Mouse (Mus musculus) heart, postnatal 0 days (tissue): ENCODE data around the gene Rassf1.

ENCODE experiments used
- CTCF ChIP-seq: IDR thresholded peaks from 2 replicates; pipeline ENCODE4 v1.5.1; 2016; ENCODE audit warnings: antibody characterized with exemption, control low read depth, low read depth
- EP300 ChIP-seq: IDR thresholded peaks from 2 replicates; pipeline ENCODE4 v1.6.1; 2016; ENCODE audit warnings: antibody characterized with exemption, low read depth

DNA sequence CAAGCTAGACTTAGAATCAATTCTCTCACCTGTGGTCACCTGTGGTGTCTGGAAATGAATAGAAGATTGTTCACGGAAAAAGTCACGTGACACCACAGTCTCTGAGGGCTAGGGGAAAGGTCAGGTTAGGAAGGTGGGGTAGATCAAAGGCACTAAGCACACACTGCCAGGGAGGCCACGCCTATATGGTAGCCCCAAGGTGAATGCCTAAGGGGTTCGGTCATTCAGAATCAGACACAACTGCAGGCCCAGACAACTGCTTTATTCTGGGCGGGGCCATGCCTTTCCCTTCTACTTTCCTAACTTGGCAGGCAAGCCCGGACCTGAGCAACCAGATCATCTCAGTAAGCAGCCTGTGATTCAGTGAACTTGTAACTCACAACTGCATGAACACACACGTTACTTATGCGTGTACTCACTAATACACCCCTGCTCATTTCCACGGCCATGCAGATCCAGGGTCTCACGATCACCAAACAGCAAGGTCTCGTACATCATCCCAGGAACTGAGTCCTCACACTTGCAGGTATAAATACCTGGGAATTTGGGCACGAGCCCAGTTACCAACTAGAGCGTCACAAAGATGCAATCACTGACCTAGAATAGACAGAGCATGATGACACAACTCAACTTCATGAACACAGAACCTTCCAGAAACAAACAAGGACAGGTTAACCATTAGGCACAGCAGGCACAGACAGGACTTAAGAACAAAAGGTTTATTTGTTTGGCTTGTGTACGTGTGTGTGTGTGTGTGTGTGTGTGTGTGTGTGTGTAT lies 24.4 kb downstream of the Rassf1 start:
- TF ChIP-seq CTCF (no peak), EP300 (no peak)
